Mouse (Mus musculus) adrenal gland, adult 2 months (tissue): Measurements from ENCODE around the gene Slc38a3. TPM values are rescaled to one million over a fixed set of nuclear protein-coding genes. Genes with fewer than 3 reads are reported as not detected.

Experiments
- DNase-seq: peaks from one replicate; pipeline ENCODE4 v3.0.0; 2021
- polyA plus RNA-seq: library from polyadenylated mRNA; depleted of rRNA; stranded (reverse); fragments of >200 nt; gene quantifications from 2 replicates; pipeline ENCODE4 v1.2.3, GENCODE M21; 2012; rRNA removed
- total RNA-seq, 2 experiments: library from RNA; stranded (reverse); gene quantifications; 2 replicates each; pipeline ENCODE4 v1.2.3; 2021

Slc38a3 gene
- total and polyA plus RNA-seq, 3 experiments = 0.48 to 4.1 (median 2.7) TPM

DNA sequence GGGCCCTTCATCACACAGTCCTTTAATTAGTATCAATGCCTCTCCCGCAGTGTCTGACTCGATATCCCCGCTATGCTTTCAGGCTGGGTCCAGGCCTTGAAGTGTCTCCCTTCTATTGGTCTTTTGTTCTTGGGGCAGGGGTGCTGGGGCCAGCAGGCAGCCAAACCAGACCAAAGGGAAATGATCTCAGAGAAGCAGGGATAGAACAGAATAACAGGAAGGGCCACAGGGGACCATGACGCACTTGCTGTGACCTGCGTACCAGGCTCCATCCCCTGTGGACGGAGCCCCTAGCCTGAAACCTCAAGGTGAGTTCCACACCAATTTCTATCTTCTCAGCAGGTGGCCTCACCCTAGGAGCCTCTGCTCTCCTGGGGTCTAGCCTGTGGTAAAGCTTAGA, 51.2 kb downstream of the Slc38a3 start:
- peak; percentile 14 for DNase-seq

DNA sequence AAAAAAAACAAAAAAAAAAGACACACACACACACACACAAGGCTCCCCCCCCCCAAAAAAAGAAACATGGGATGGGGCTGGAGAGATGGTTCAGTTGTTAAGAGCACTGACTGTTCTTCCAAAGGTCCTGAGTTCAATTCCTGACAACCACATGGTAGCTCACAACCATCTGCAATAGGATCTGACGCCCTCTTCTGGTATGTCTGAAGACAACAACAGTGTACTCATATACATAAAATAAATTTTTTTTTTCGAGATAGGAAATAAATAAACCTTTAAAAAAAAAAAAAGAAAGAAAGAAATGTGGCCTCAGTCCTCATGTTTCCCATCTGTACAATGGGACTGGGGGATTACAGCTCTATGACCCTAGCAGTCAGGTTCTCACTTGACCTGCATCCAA, 51.9 kb downstream of the Slc38a3 start:
- no peak for DNase-seq

GRCm38 (mm10) chr9:107615035-107615434, 54.3 kb downstream of the Slc38a3 start:
- no peak for DNase-seq

DNA sequence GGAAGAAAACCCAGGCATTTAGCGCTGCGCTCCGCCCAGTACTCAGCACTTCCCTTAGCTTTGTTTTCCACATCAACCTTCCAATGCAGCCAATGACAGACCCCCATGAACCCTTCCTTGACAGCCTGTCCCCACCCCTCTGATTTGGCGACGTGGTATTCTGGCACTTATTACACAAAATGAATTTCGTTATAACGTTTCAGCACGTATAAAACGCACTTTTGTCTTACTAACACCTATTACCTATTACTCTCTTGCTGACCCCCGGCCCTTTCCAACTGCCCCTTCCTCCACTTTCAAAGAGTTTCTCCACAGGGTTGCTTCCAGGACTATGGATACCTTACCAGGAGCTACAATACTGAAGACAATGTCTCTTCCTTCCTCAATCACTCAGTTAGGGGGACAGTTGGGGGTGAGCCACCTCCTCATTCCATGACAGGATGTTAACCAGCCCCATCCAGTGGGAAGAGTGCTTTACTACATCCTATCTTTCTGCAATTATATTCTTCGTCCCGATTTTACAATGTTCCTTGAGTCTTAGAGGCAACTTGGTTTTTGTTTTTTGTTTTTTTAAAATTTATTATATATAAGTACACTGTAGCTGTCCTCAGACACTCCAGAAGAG, 56.3 kb downstream of the Slc38a3 start:
- DNase-seq = no peak

DNA sequence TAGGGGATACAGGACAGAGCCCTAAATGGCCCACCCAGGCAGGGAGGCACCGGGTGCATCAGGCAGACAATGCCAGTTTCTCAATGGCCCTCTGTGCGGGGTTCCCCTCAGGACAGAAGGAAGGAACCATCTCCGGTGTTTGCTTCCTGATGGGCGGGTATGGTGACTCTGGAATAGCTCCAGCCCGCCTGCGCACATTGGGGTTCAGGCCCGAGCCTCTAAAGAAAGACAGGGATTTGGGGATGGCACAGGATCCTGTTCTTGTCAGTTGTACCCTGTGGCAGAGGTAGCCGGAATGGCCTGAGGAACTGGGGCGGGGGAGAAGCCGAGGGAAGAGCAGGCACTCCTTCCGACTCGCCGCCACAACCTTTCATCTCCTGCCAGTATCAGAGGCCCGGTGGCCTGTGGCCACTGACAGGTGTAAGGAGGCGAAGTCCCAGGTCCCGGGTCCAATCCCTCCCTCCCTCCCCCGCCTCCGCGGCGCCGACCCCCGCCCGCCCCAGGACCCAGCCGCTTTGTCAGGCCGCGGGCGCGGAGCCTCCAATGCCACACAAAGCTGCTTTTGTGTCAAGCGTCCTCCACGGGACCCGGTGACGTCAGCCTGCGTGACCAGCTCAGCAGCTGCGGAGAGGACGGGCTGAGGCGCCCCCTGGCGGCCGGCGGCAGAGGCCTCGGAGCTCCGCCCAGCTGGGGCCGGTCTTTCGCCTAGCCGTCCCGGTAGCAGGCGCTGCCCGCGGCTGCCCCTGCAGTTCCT, 57.0 kb downstream of the Slc38a3 start:
- peak; percentile 99 for DNase-seq

- no peak for DNase-seq
Measured at GRCm38 (mm10) chr9:107611456-107612190, 57.7 kb downstream of the Slc38a3 start.

DNA sequence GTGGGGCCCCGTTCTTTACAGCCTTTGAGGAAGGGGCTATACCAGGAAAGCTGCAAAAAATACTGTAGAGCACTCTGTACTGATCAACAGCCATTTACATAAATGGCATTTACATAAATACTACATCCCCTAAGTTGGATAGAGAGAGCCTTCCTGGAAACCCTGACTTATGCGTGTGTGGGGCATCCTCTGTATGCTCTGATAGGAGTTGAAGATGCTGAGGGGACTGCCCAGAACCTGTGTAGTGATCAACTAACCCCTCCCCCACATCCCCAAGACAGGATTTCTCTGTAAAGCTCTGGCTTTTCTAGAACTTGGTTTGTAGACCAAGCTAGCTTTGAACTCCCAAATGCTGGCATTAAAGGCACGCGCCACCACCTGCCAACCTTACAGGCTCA, 59.9 kb downstream of the Slc38a3 start:
- DNase-seq = no peak

GRCm38 (mm10) chr9:107608741-107609432, 60.4 kb downstream of the Slc38a3 start, which contains the start of gene Sema3b:
TSS of gene Sema3b (minus strand) at chr9:107609229.
- no peak for DNase-seq

DNA sequence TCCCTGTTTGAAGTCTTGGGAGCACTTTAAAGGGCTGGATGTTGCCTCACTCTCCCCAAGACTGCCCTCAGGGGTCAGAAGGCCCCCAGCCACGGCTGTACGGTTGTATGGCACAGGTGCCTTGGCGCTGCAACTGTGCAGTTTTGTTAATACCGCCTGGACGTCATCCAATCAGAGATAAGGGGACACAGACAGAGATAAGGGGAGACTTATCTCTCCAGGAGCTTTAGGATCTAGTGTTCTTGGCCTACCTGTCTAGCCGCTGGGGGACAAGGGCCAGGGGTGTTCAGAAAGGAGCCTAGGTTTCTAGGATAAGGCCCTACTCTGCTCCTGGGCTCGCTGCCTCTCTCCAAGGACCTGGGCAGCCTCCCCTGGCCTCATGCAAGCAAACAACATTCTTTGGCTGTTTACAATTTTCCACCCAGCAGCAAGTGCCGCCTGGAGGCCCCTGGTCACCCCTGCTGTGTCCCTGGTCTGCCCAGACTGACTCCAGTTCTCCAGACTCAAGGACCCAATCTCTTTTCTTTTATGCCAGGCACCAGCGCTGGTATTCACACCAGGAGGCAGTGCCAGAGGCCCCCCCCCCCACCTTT, 61.6 kb downstream of the Slc38a3 start:
- no peak for DNase-seq

GRCm38 (mm10) chr9:107607036-107607435, 62.3 kb downstream of the Slc38a3 start:
- DNase-seq = no peak

GRCm38 (mm10) chr9:107606591-107606990, 62.7 kb downstream of the Slc38a3 start:
- no peak for DNase-seq

GRCm38 (mm10) chr9:107605041-107605661, 64.2 kb downstream of the Slc38a3 start:
- no peak for DNase-seq

- no peak for DNase-seq
Measured at GRCm38 (mm10) chr9:107603251-107603650, 66.1 kb downstream of the Slc38a3 start.

DNA sequence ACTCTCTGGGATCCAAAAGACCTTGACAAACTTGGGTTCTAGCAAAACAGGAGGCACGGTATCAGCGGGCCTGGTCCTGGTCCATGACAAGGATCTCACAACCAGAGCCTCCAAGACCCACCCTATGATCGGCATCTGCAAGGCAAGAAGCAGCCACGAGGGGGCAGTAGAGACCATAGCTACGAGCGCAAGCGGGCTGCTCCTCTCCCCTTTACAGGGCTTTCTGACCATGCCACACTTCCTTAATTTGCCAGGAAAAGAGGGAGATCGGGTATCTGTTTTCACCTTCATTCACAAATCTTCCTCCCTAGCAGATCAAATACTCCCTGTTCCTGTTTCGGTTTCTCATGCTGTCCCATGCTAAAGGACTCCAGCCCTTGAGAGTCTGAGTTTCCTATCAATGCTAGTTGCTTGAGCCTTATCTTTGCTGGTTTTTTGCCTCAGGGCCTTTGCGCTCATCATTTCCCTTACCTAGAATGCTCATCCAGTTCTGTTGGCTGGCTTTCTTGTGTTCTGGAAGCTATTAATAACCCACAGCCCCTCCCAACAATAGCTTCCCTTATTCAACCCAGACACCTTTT, 67.2 kb downstream of the Slc38a3 start:
- peak; percentile 91 for DNase-seq

GRCm38 (mm10) chr9:107601275-107601674, 68.1 kb downstream of the Slc38a3 start:
- no peak for DNase-seq

DNA sequence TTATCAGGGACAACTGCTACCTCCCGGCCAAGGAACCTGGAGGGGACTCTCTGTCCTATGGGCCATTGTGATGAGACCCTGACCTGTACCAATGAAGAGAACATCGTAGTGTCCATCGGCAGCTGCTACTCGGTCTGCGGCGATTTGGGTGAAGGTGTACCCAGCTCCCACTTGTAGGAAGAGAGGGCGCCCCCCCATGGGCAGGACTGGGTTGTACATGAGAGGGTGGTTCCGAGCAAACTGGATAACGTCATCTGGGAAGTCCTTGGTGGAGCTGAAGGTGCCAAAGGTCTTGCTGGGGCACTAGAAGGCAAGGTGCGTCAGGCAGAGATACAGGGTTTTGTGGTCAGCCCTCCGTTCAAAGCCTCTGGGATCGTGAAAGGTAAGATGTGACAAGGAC, 68.6 kb downstream of the Slc38a3 start:
- no peak for DNase-seq

Other genes starting within 250 kb of the Slc38a3 start
- 10 to 100 TPM; 43.2 to 48.1 TPM for gene Tmem115, start 135.6 kb downstream of the Slc38a3 start, total RNA-seq
- gene Tmem115, start 135.6 kb downstream of the Slc38a3 start, polyA plus RNA-seq = 84.2 and 96.5 TPM in 2 replicates
- gene Cyb561d2, start 127.3 kb downstream of the Slc38a3 start, total RNA-seq = 10 to 100 TPM; 14.6 to 22.0 TPM
- gene Cyb561d2, start 127.3 kb downstream of the Slc38a3 start, polyA plus RNA-seq = 59.1 and 68.0 TPM in 2 replicates
- gene Nprl2, start 127.3 kb downstream of the Slc38a3 start, total RNA-seq = 10 to 100 TPM; 27.9 to 31.5 TPM
- 24.2 and 31.9 TPM in 2 replicates for gene Nprl2, start 127.3 kb downstream of the Slc38a3 start, polyA plus RNA-seq
- gene Zmynd10, start 122.2 kb downstream of the Slc38a3 start, total RNA-seq = under 1 TPM; 0.45 to 0.52 TPM
- gene Zmynd10, start 122.2 kb downstream of the Slc38a3 start, polyA plus RNA-seq = 0.37 and 0.61 TPM in 2 replicates
- gene Rassf1, start 118.0 kb downstream of the Slc38a3 start, total RNA-seq = 10 to 100 TPM; 15.5 to 18.6 TPM
- gene Rassf1, start 118.0 kb downstream of the Slc38a3 start, polyA plus RNA-seq = 15.3 and 16.7 TPM in 2 replicates
- 10 to 100 TPM; 52.2 to 57.5 TPM for gene Tusc2, start 106.3 kb downstream of the Slc38a3 start, total RNA-seq
- 88.2 and 94.1 TPM in 2 replicates for gene Tusc2, start 106.3 kb downstream of the Slc38a3 start, polyA plus RNA-seq
- gene Hyal2, start 101.6 kb downstream of the Slc38a3 start, total RNA-seq = 10 to 100 TPM; 36.8 to 52.8 TPM
- gene Hyal2, start 101.6 kb downstream of the Slc38a3 start, polyA plus RNA-seq = 92.1 and 102 TPM in 2 replicates
- 10 to 100 TPM; 13.7 to 15.2 TPM for gene Hyal1, start 92.6 kb downstream of the Slc38a3 start, total RNA-seq
- 6.3 and 7.0 TPM in 2 replicates for gene Hyal1, start 92.6 kb downstream of the Slc38a3 start, polyA plus RNA-seq
- 10 to 100 TPM; 15.9 to 19.2 TPM for gene Naa80, start 90.6 kb downstream of the Slc38a3 start, total RNA-seq
- 111 TPM in 2 replicates for gene Naa80, start 90.6 kb downstream of the Slc38a3 start, polyA plus RNA-seq
- 1 to 10 TPM; 1.3 to 1.4 TPM for gene Hyal3, start 88.7 kb downstream of the Slc38a3 start, total RNA-seq
- 1.8 and 2.2 TPM in 2 replicates for gene Hyal3, start 88.7 kb downstream of the Slc38a3 start, polyA plus RNA-seq
- gene Ifrd2, start 81.9 kb downstream of the Slc38a3 start, total RNA-seq = 10 to 100 TPM; 36.0 to 41.7 TPM
- 67.3 and 80.0 TPM in 2 replicates for gene Ifrd2, start 81.9 kb downstream of the Slc38a3 start, polyA plus RNA-seq
- 1 to 10 TPM; 3.7 to 4.1 TPM for gene Sema3b, start 60.3 kb downstream of the Slc38a3 start, total RNA-seq
- gene Sema3b, start 60.3 kb downstream of the Slc38a3 start, polyA plus RNA-seq = 8.3 and 10.4 TPM in 2 replicates
- gene Gnai2, start 34.2 kb downstream of the Slc38a3 start, total RNA-seq = 100 to 1,000 TPM; 198 to 278 TPM
- gene Gnai2, start 34.2 kb downstream of the Slc38a3 start, polyA plus RNA-seq = 330 and 345 TPM in 2 replicates
- under 1 TPM in 1 of 2 experiments, not detected in 1; 0.37 TPM for gene Gnat1, start 10.2 kb upstream of the Slc38a3 start, total RNA-seq
- 0.10 and 0.16 TPM in 2 replicates for gene Gnat1, start 10.2 kb upstream of the Slc38a3 start, polyA plus RNA-seq
- gene Sema3f, start 40.9 kb upstream of the Slc38a3 start, total RNA-seq = 10 to 100 TPM; 27.2 to 34.8 TPM
- 95.1 and 106 TPM in 2 replicates for gene Sema3f, start 40.9 kb upstream of the Slc38a3 start, polyA plus RNA-seq
- gene Rbm5, start 101.5 kb upstream of the Slc38a3 start, total RNA-seq = 100 to 1,000 TPM in 1 of 2 experiments, 10 to 100 TPM in 1; 67.1 to 124 TPM
- gene Rbm5, start 101.5 kb upstream of the Slc38a3 start, polyA plus RNA-seq = 61.7 and 67.8 TPM in 2 replicates
- gene Rbm6, start 203.7 kb upstream of the Slc38a3 start, total RNA-seq = 10 to 100 TPM; 40.3 to 47.8 TPM
- gene Rbm6, start 203.7 kb upstream of the Slc38a3 start, polyA plus RNA-seq = 11.8 and 15.3 TPM in 2 replicates
- 10 to 100 TPM; 19.2 to 20.5 TPM for gene Mon1a, start 218.6 kb upstream of the Slc38a3 start, total RNA-seq
- 41.3 and 42.9 TPM in 2 replicates for gene Mon1a, start 218.6 kb upstream of the Slc38a3 start, polyA plus RNA-seq
- 1 to 10 TPM; 7.4 to 8.1 TPM for gene Mst1r, start 237.3 kb upstream of the Slc38a3 start, total RNA-seq
- 34.0 and 41.0 TPM in 2 replicates for gene Mst1r, start 237.3 kb upstream of the Slc38a3 start, polyA plus RNA-seq